Comparison of ENCODE assay signal across 8 mouse cellular contexts in the genomic region with DNA sequence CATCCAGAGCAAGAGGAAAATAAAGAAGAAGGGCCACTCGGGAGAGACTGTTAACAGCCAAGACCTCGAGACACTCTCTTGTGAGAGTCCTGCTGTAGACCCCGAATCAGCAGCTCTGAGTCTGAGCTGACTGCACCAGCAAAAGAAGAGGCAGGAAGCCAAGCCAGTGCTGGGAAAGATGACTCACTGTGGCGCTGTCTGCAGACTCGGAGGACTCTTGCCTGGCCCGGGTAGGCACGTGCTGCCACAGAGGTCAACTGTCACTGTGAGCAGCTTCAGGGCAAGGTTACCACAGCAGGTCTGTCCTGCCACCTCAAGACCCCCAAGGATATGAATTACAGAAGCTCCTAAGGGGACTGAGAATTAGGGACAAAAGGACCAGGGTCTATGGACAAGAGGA. TPM values are rescaled to one million over a fixed set of nuclear protein-coding genes. Genes with fewer than 3 reads are reported as not detected.
DNase-seq lines count a peak whose midpoint lies in the region; ATAC-seq and TF ChIP-seq lines count a peak whose summit lies in the region.
"Had no signal": no experiment of that assay in that cellular context is flagged by ENCODE, and none has a peak within 500 bp of the region (broad histone marks: within the 10 kb centered on the region; RNA-seq: fewer than 3 reads in every experiment).

No protein-coding gene starts in this region.

- H3K9ac ChIP-seq in midbrain, postnatal 0 days (replicated peaks; ENCODE audit: low read length, poor library complexity, severe bottlenecking): no peak overlapping the region
- no peak overlapping the region for H3K9ac ChIP-seq in hindbrain, embryonic 12.5 days

- H3ac ChIP-seq in myocyte (ENCODE audit: control insufficient read depth, insufficient read length): no peak overlapping the region

- H3K4me2 ChIP-seq in midbrain, postnatal 0 days (ENCODE audit: low read depth, low read length, poor library complexity, severe bottlenecking): no peak overlapping the region
- H3K4me2 ChIP-seq in myocyte (ENCODE audit: low read depth): peak overlapping the region; percentile 42
- H3K4me2 ChIP-seq in hindbrain, embryonic 12.5 days (replicated peaks): no peak overlapping the region

- TF ChIP-seq CTCF in midbrain, postnatal 0 days (IDR thresholded peaks at IDR 0.05): no peak

- H3K27ac ChIP-seq in midbrain, postnatal 0 days (ENCODE audit: low read depth, low read length): no peak overlapping the region
- H3K27ac ChIP-seq in midbrain, embryonic 10.5 days (replicated peaks): no peak overlapping the region
- no peak overlapping the region for H3K27ac ChIP-seq in hindbrain, embryonic 12.5 days

- WGBS in midbrain, postnatal 0 days: 60% methylated on average over 7 of the region's 7 CpGs
- WGBS in midbrain, embryonic 10.5 days: 76% methylated on average over 7 of the region's 7 CpGs
- 70% methylated on average over 7 of the region's 7 CpGs for WGBS in hindbrain, embryonic 12.5 days

- DNase-seq in midbrain, postnatal 0 days (ENCODE audit: low spot score): peak; percentile 14
- DNase-seq in midbrain, embryonic 10.5 days (ENCODE audit: low spot score): no peak
- peak; percentile 9 to 27 for DNase-seq in adrenal gland, postnatal 4 days (ENCODE audit: low spot score in 2 of 2)
- DNase-seq in heart, postnatal 10 days: peak; percentile 62 to 67

- H3K27me3 ChIP-seq in midbrain, postnatal 0 days (ENCODE audit: insufficient read depth, low read length): no peaks in the 10 kb centered on the region
- no peaks in the 10 kb centered on the region for H3K27me3 ChIP-seq in midbrain, embryonic 10.5 days (ENCODE audit: low read depth, poor library complexity, severe bottlenecking)
- no peaks in the 10 kb centered on the region for H3K27me3 ChIP-seq in myocyte (ENCODE audit: control insufficient read depth, insufficient read depth, insufficient read length)
- H3K27me3 ChIP-seq in hindbrain, embryonic 12.5 days: no peaks in the 10 kb centered on the region

- TF ChIP-seq POLR2A in myocyte (IDR thresholded peaks at IDR 0.05; ENCODE audit: insufficient read length, low read depth): no peak

- H3K79me2 ChIP-seq in myocyte (ENCODE audit: control insufficient read depth, insufficient read depth): no peaks in the 10 kb centered on the region

- H3K36me3 ChIP-seq in midbrain, postnatal 0 days (ENCODE audit: insufficient read depth, low read length): no peaks in the 10 kb centered on the region
- H3K36me3 ChIP-seq in midbrain, embryonic 10.5 days: no peaks in the 10 kb centered on the region
- no peaks in the 10 kb centered on the region for H3K36me3 ChIP-seq in myocyte (ENCODE audit: control insufficient read depth, insufficient read depth)
- H3K36me3 ChIP-seq in hindbrain, embryonic 12.5 days: no peaks in the 10 kb centered on the region

- H3K4me3 ChIP-seq in midbrain, postnatal 0 days (ENCODE audit: low read depth, low read length): no peak overlapping the region
- H3K4me3 ChIP-seq in midbrain, embryonic 10.5 days: no peak overlapping the region
- no peak overlapping the region for H3K4me3 ChIP-seq in myocyte
- no peak overlapping the region for H3K4me3 ChIP-seq in hindbrain, embryonic 12.5 days

- H3K9me3 ChIP-seq in midbrain, postnatal 0 days (ENCODE audit: low read length): no peaks in the 10 kb centered on the region
- no peaks in the 10 kb centered on the region for H3K9me3 ChIP-seq in midbrain, embryonic 10.5 days (replicated peaks)
- H3K9me3 ChIP-seq in hindbrain, embryonic 12.5 days (replicated peaks): no peaks in the 10 kb centered on the region

- H3K4me1 ChIP-seq in midbrain, postnatal 0 days (ENCODE audit: insufficient read depth, low read length): no peaks in the 10 kb centered on the region
- no peaks in the 10 kb centered on the region for H3K4me1 ChIP-seq in midbrain, embryonic 10.5 days
- H3K4me1 ChIP-seq in hindbrain, embryonic 12.5 days: no peaks in the 10 kb centered on the region

- ATAC-seq in midbrain, postnatal 0 days (ENCODE audit: low FRiP score): no peak
- no peak for ATAC-seq in hindbrain, embryonic 12.5 days (ENCODE audit: low FRiP score)
- no peak for ATAC-seq in megakaryocyte-erythroid progenitor cell, adult 5-6 weeks (replicated peaks; ENCODE audit: low FRiP score, low TSS enrichment, poor library complexity, severe bottlenecking)

- intact Hi-C loops in heart, postnatal 10 days (cut with DNase I): no loop called here

TF ChIP-seq in myocyte, 11 proteins besides CTCF, POLR2A, EP300 and RAD21:
- TF ChIP-seq REST (IDR thresholded peaks at IDR 0.05; ENCODE audit: insufficient read depth, insufficient read length) (no peak), POLR2AphosphoS2 (IDR thresholded peaks at IDR 0.05; ENCODE audit: insufficient read length, low read depth) (no peak), MYOD1 (IDR thresholded peaks at IDR 0.05; ENCODE audit: control insufficient read depth in 1 of 3, insufficient read length in 2 of 3, low read depth in 2 of 3) (peak in 1 of 3 experiments; percentile 26), SRF (IDR thresholded peaks at IDR 0.05; ENCODE audit: control insufficient read depth, insufficient read length, low read depth) (no peak), USF1 (IDR thresholded peaks at IDR 0.05; ENCODE audit: low read depth) (peak; percentile 57), MAX (IDR thresholded peaks at IDR 0.05; ENCODE audit: low read depth) (no peak)

RNA-seq across cellular contexts. Expression of a gene that starts 42.7 kb away (rescaled TPM):
- 110 and 119 TPM in 2 replicates for total RNA-seq in midbrain, postnatal 0 days (2014; rRNA removed)
- polyA plus RNA-seq in midbrain, postnatal 0 days (2015; fragmentation: Nextera tagmentation; extraction: Ambion mirVana): 9.1 and 10.4 TPM in 2 replicates
- polyA plus RNA-seq in midbrain, embryonic 10.5 days (2016; fragmentation: Nextera tagmentation; extraction: Ambion mirVana): 2.8 and 3.6 TPM in 2 replicates
- total RNA-seq in adrenal gland, postnatal 4 days (2021): 1 to 10 TPM; 3.1 to 4.0 TPM
- total RNA-seq in heart, postnatal 10 days (2021): 1 to 10 TPM; 3.7 to 3.8 TPM
- polyA plus RNA-seq in myocyte (2012; fragmentation: generic; extraction: Trizol): 0.17 TPM
- 5.1 and 7.0 TPM in 2 replicates for polyA plus RNA-seq in hindbrain, embryonic 12.5 days (2016; fragmentation: Nextera tagmentation; extraction: Ambion mirVana)
- total RNA-seq in megakaryocyte-erythroid progenitor cell, adult 5-6 weeks (2014; fragmentation: Nextera tagmentation): not detected in 2 replicates
- total RNA-seq in megakaryocyte-erythroid progenitor cell, adult 5-6 weeks (2017): not detected in 2 replicates
- total RNA-seq: hematopoietic stem cell, adult 5-6 weeks had no signal

Comparison
In these comparisons a context has a peak if more than half of its experiments do, and no peak if none do; other contexts are left out.
1. RNA of a gene that starts 42.7 kb away (total RNA-seq): 110 to 119 TPM in midbrain, postnatal 0 days; 3.1 to 4.0 TPM in adrenal gland, postnatal 4 days, 3.7 to 3.8 TPM in heart, postnatal 10 days and not detected in megakaryocyte-erythroid progenitor cell, adult 5-6 weeks; every median in the first group is over 10 times any median in the second.